Mouse (Mus musculus) adrenal gland, adult (tissue): ENCODE measurements around the gene Saal1.
"Not testable (repeated sequence)": the region's sequence is repeated elsewhere in the genome, so short reads cannot be mapped to it uniquely, and the experiment has no call there.

Experiments used
- DNase-seq, 2 experiments: peaks; one replicate each; pipeline ENCODE4 v3.0.0; 2022 to 2023; ENCODE audit warnings: low spot score in 1 of 2; ENCODE audit not compliant: inconsistent age in 2 of 2

Gene Saal1

DNA sequence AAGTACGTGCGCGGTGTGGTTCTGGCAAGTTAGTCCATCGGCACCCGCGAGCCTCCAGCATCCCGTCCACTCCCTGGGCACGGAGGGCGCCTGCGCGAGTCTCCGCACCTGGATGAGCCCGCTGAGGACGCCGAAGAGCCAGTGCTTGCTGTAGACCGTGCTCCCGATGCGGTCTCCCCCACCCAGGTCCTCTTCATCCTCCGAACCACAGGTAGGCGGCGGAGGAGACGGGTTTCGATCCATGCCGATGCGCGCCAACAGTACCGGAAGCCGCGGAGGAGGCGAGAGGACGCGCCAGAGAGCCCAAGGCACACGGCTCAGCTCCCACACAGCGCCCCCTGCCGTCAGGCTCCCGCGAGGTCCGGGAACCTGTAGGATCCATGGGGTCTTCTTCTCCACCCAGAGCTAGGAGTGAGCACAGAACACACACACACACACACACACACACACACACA is at the start of gene Saal1:
TSS of gene Saal1 (minus strand) at position 291 of the 455 bp plus-strand sequence.
- peak; percentile 81 to 94 for DNase-seq

DNA sequence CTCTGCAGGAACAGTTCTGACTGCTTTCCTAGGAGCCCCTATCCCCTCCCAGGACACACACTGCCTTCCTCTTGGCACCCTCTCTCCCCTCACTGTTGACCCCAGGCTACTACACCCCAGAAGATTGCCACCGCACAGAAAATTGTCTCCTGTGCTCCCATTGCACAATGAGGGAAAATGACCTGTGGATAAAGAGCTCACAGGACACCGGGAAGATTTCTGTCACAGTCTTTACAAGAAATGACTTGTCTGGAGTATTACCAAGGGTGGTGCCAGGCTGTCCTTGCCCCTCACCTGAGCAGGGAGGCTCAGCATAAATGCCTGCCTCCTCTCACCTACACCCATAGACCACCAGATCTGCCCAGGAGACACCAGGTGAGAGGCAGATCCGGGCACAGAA is 41.0 kb upstream of the Saal1 start, which contains the start of gene Saa2:
TSS of gene Saa2 (plus strand) at position 301 of the 400 bp plus-strand sequence.
- DNase-seq, result no peak

DNA sequence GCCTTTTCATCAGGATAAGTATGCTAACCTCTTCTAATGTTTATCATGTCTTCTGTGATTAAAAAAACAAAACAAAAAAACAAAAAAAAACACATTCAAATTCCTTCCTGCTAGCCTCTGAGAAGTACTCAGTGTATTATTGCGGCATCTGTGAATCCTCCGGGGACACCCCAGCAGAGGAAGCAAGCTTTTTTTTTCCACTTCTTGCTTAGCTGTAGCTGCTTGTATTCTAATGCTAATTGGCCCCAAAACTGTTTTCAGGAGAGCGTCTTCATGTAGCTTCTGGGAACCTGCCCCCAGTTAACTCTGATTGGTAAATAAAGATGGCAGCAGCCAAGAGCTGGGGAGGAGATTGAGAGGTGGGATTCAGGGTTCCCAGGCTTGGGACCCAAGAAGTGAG is 38.0 kb upstream of the Saal1 start:
- DNase-seq, result no peak

DNA sequence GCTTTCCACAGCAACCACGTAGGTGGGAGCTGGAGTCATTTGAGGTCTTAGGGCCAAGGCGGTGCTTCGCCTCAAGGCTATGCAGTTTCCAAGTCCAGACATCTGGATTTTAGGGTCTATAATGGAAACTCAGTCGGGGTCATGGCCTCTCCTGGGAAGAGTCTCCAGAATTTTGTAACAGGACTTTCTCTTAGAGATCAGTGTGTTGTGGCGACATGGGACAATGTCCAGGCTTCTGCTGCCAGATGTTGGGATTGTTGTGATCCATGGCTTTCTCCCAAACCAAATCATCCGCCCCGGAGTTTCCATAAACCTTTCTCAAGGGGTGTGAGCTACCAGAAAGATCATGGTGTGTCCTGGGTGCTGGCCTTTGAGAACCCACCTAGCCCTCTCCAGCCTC is 35.9 kb upstream of the Saal1 start:
- no peak for DNase-seq

DNA sequence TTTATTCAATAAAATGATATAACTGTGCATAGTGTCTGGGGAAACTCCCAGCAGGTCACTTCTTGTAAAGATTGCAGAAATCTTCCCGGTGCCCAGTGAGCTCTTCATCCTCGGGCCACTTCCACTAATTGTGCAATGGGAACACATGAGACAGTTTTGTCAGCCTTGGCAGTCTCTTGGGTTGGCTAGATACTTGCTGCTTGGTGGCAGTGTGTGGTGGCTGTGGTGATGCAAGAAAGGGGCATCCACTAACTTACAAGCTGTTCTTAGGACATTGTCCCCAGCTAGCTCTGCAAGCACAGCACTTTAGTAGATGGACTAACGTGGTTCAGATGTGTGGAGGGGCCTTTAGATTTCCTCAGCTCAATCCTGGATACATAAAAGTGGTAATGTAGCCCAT is 35.3 kb upstream of the Saal1 start:
- DNase-seq, result peak in 1 of 2 experiments; percentile 70

DNA sequence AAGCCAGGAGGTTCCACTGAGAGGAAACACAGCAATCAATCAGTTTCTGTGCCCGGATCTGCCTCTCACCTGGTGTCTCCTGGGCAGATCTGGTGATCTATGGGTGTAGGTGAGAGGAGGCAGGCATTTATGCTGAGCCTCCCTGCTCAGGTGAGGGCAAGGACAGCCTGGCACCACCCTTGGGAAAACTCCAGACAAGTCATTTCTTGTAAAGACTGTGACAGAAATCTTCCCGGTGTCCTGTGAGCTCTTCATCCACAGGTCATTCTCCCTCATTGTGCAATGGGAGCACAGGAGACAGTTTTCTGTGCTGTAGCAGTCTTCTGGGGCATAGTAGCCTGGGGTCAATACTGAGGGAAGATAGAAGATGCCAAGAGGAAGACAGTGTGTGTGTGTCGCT is 32.4 kb upstream of the Saal1 start, which contains the start of gene Saa1:
TSS of gene Saa1 (minus strand) at position 101 of the 400 bp plus-strand sequence.
- DNase-seq, result not testable (repeated sequence)

DNA sequence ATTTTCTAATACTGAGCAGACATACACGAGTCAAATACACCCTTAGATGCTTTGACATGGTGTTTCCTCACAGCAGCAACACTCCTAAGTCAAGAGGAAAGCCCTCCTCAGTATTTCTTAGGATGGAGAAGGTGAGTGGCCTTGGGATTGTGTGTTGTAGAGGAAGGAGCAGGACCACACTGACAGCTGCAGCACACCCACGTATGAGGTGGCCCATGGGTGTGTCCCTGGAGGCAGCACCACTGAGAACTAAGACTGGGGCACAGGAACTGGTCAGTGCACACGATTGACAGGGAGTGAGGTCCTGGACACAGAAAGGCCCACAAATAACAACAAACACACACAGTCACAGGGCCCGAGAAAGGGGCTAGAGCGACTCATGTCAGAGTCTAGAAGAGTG is 29.6 kb upstream of the Saal1 start:
- DNase-seq, result not testable (repeated sequence)

DNA sequence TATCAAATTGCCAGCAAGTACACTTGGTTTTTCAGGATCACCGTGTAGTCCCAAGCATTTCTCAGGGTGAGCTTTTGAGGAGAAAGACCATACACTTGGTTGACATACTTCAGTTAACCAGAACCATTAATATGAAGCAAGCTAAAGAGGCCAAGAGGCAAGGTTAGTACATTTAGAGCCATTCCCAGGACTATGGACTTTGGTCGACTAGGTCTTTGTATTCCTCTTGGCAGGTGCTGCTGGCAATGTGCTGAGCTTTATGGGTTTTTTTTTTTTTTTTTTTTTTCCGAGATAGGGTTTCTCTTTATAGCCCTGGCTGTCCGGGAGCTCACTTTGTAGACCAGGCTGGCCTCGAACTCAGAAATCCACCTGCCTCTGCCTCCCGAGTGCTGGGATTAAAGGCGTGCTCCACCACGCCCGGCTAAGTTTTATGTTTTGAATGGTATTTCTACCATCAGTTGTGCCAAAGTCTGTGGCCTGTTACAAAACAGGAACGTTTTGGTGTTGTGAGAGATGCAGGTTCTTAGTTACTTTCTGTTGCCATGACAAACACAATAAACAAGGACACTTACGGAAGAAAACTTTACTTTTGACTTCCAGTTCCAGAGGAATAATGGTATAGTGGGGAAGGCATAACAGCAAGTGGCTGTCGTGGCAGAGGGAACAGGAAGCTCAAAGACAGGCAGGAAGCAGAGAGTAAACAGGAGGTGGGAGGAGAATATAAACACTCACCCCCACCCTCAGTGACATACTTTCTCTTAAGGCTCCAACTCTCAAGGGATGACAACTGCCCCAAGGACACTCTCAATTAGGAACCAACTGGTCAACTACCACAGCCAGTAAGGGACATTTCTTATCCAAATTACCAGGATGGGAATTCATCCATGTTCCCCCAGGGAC is 28.3 kb upstream of the Saal1 start:
- no peak for DNase-seq

DNA sequence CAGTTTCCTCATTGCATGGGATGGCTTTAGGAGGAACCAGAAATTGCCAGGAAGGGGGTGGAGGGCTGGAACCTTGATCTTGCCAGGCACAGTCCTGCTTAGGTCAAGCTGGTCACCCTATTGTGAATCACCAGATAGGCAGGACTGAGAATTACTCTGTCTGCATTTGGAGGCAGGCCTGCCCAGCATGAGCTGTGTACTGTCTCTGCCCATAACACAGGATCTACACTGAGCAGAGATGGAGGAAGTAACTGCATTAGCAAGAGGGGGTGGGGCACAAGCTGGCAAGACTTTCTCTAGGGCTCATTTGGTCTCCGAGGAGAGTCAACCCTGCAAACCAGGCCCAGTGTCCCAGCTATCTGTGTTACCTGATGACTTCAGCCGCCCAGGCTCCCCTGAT is 24.5 kb upstream of the Saal1 start:
- peak; percentile 34 to 52 for DNase-seq

DNA sequence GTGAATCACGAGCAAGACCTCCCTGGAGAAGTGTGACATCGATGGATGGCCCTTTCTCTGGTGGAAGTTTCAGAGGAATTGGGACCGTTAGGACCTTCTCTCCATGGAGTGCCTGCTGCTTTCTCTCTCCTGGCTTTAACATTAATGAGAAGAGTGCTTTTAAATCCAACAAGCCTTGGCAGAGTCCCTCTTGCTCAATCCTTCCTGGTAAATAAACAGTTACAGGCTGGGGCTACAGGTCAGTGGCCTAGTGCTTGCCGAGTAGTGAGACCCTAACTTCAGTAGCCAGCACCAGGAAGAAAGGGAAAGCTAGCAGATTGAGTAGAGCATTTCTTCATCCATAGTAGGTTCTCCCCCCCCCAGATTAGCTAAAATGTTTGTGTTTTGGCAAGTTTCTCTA is 22.0 kb upstream of the Saal1 start, which contains the start of gene Saa4:
TSS of gene Saa4 (minus strand) at position 146 of the 400 bp plus-strand sequence.
- no peak for DNase-seq

DNA sequence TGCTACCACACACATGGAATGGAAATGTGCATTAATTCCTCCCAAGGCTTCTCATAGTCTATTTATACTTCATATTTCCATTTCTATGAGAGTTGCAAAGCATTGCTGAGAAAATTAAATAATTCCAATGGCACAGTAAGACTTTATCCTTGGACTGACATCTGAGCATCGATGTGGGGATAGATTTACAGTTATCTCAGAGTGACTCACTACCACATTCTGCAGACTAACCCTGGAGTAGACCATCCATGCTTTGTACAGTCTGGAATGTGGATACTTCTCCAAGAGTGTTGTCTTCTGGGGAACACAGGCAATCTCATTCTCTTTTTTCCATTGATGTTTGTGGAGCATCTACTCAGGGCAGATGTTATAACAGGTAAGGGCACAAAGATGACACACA is 17.1 kb upstream of the Saal1 start:
- DNase-seq, result peak in 1 of 2 experiments; percentile 73

DNA sequence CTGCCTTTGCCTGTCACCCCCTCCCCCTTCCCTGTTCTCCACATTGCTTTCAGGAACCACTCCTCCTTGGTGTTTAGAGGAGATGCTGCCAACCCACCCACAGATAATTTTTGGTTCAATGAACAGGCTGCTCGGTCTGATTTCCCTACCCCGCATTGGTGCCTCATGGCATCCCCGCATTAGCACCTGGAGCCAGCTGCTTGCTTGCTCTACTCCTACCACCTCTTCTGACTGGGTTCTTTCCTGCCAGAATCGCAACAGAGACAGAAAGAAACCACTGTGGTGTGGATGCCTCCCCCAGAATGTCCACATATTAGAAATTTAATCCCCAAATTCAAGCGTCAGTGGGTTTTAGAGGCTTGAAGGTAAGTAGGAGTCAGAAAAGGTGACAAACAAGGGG is 13.9 kb upstream of the Saal1 start:
- no peak for DNase-seq

DNA sequence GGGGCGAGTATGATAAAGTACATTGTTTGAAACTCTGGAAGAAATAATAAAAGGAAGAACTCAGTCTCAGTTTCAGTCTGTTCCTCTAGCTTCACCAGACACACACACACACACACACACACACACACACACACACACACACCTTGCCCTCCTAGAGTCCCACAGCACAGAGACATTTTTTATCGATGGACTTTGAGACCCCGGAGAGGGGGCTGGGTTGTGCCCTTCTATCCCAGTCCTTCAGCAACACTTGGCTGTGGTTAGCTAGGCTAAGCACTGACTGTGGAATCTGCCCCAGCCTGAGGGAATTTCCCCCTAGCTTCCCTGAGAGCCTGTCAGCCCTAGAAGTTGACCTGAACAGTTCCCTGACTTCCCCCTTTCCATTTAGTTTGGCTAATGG is 13.4 kb upstream of the Saal1 start:
- DNase-seq, result no peak

DNA sequence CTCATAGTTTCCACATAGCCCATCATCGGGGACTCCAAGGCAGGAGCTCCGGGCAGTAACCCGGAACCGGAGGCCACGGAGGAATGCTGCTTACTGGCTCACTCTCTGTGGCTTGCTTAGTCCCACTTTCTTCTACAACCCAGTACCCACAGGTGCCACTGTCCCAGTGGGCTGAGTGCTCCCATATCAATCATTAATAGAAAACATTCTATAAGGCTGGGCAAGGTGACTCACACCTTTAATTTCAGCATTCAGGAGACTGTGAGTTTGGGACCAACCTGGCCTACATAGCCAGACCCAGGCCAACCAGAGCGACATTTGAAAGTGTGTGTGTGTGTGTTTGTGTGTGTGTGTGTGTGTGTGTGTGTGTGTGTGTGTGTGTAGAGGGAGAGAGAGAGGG is 12.9 kb upstream of the Saal1 start:
- no peak for DNase-seq

DNA sequence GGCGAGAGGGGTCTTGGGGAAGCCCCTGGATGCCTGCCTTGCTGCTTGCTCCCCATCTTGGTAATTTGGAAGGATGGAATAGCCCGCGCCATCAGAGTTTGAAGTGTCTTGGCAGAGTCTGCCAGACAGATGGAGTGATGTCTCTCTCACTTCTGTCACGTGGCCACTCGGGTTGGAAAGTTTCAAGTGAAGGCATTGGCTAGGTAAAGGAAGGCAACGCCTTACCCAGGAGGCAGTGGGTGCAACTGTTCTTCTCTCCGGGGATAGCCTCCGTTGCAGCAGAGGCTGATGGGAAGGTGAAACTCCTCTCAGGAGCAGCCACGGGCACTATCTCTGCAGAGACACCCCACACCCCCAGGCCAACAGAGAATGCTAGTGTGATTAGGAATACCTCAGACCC is 10.0 kb upstream of the Saal1 start:
- no peak for DNase-seq

DNA sequence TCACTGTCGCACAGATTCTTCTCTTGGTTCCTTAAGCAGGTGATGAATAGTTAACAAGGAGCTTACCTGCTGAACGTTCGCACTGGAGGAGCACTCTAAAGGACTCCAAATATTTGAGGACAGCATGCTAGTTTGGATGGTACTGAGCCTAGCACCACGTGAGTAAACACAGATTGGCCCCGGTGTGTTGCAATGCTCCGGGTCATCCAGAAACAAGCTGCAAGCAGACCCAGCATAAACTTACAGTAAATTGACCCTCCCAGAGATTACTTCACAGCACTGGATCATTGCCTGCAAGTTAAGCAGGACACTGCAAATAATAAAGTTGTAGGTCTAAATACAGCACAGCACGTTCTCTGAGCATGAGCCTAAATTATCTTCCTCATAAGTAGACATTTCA is 9.0 kb upstream of the Saal1 start:
- DNase-seq, result peak in 1 of 2 experiments; percentile 59

DNA sequence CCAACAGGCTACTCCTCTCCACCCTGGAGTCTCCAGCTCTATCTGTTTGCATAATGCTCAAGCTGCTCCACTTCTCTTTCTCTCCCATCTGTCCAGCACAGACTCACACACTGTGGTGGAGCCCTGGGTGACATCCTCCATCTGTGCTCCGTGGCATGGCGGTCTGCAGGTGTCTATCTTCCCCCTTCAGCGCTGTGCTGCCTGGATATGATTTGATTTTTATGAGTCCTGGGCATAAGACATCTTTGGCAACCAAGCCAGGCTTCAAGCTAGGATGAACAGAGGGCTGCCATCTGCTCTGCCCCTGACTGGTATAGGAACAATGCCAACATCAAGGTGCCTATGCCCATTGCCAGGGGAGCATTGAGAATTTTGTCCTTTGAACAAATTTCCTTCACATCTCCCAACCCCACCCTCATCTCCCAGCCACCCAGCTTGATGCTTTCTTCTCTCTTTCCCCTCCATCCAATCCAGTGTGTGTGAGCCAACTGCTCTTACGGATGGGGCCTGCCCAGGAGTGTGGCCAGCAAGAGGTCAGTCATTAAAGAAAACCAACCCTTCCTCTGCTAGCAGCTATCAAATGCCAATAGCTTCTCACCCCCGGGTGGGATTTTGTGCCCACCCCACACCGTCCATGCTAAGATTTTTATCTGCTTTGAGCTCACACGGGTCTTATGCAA is 8.3 kb upstream of the Saal1 start:
- DNase-seq, result no peak

DNA sequence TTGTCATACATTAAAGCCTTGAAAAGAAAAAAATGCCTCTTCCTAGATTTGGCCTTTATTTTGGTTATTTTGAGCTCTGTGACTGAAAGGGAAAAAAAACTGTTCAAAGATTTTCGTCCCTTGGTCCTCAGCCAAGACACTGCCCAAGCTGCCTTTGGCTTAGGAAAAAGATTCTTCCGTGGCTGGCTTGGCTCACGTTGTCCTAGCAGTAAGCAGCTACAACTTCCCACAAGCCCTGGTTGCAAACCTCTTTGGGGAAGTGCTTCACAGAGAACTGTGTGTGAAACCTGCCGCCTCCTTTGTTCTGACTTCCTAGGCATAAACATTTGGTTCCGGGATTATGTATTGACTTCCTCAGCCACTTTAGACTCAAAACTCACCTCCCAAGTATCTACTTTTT is 6.4 kb upstream of the Saal1 start:
- peak; percentile 47 to 78 for DNase-seq

DNA sequence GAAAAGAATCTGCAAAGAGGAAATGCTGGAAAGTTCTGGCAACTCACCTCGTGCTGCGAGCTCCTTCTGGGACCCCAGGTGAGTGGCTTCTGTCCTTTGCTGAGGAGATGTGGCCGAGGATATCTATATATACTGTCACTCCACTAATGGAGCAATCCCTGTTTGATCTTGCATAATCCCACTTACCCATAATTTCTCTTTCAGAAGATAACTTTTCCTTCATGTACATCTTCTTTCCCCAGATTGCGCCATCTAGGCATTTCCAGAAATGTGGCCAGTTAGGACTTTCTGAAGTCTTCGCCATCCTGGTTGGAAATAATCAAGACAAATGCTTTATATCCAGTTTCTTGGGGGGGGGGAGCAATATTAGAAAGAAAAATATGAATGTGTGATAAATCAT is 5.1 kb upstream of the Saal1 start, which contains the start of gene Saa3:
TSS of gene Saa3 (minus strand) at position 101 of the 400 bp plus-strand sequence.
- DNase-seq, result no peak

DNA sequence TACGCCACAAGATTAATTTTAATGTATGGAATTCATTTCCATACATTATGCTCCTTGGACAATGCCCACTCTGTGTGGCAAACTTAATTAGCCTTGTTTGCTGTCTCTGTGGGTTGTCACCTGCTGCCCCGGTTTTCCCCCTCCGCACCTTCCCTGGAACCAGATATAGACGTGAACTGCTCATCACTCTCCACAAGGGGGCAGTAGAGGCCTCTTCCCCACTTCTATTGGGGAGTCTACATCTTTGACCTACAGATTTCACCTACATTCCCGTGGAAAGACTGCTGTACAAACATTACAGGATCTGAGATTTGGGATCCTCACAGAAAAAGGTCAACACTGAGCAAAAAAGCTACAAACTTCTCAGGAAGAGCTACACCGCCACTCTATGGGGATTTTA is 4.0 kb upstream of the Saal1 start:
- peak; percentile 62 to 89 for DNase-seq

DNA sequence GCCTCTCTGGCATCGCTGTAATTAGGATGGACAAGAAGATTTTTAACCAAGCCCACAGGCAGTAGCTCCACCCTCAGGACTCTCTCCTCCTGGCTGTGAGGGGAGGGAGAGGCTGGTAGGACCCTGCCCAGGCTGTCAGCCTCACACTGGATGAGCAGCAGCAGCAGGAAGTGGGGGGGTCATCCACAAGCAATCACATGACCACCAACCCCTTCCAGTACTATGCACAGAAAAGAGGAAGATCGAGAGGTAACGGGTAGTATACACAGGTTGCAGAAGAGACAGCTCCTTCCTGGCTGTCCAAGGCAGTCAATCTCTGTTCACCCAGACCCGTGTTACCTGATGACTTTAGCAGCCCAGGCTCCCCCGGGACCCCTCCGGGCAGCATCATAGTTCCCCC is 1.8 kb upstream of the Saal1 start:
- DNase-seq, result no peak

DNA sequence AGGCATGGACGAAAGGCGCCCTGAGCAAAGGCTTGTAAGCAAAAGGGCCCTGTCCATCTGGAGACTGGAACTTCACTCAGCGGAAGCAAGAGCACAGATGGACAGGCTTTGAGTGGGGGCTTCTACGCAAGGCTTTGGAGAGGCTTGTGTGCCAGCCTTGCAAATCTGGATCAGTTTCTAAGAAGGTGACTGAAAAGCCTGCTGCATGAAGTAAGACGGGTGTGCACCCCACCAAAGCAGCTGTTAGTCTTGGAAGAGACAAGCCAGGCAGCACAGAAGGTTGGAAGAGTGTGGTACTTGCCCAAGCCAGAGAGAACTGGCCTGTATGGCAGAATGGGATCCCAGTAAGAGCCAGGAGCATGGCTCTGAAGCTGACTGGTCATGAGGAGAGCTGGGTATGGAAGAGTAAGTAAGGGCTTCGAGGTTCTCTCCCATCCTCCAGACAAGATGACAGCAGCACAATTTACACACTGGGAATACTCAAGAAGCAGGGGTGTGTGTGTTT is 9.9 kb downstream of the Saal1 start:
- DNase-seq, result no peak
